Mouse (Mus musculus): ENCODE data around the gene Zfp609.
"Not testable (repeated sequence)": the region's sequence is repeated elsewhere in the genome, so short reads cannot be mapped to it uniquely, and the experiment has no call there.

Gene Zfp609

DNA sequence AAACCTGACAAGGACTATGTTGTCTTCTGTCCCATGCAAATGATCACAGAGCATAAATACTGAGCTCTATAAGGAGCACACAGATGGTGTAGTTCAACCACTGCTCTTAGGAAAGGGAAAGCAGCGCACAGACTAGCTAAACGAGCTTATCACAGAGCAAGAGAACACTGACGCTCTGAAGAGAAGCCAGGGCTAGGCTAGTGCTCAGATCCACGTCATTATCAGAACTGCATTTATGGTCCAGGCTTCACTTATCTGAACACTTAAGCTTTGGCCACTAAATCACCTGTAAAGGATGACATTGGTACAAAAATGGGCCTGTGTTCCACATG, 102.1 kb downstream of the Zfp609 start:
- DNase-seq (ENCODE audit: low read depth in 2 of 2, low spot score in 2 of 2) = no peak

DNA sequence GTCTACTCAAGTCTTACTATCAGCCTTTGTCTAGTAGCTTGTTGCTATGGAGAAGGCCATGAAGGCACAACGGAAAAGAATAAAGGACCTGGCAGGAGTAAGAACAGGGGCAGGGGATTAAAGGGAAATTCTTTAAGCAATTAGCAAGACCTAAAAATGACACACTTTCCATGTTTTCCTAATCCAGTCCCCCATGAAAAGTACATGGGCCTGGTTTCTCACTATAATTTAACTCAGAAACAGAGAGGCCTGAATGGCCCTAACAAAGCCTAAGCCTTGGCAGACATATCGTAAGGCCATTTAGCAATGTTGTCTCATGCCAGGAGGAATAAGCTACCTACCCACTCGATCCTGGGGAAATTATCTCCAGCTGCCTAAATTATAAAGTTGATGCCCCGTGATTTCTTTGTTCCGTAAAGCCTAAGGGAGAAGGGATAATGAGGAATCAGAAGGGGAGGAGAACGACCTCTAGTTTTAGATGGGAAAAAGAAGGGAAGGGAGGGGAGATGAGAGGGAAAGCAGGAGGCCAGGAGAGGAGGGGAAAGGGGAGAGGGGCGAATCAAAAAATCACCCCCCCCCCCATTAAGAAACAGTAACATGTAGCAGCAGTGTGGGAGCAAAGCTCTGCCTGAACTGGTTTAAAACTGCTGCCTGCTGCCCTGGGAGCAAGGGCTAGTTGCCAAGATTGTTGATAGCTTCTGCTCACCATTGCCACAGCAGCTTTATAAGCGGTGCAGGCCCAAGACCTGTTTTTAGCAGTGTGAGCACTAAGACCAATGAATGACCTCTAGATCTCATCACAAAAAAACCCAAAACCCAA, 102.7 kb downstream of the Zfp609 start:
- no peak for DNase-seq (ENCODE audit: low read depth in 2 of 2, low spot score in 2 of 2)

DNA sequence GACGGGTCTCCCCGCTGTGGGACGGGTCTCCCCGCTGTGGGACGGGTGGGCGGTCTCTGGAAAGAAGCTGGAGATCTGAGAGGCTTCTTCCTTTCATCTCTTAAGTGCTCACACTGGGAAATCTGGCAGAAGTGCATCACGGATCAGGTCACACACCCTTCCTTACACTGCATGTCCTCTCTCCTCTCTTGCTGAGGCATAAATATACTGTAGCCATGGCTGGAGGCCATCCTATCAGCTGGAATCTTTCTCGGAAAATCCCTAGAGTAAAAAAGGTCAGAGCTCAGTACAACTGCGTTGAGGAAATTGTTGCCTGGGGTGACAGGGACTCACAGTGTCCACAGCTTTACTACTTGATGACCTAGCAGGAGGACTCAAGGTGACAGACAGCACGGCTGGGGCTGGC, 106.2 kb downstream of the Zfp609 start:
- no peak for DNase-seq (ENCODE audit: low read depth in 2 of 2, low spot score in 2 of 2)

DNA sequence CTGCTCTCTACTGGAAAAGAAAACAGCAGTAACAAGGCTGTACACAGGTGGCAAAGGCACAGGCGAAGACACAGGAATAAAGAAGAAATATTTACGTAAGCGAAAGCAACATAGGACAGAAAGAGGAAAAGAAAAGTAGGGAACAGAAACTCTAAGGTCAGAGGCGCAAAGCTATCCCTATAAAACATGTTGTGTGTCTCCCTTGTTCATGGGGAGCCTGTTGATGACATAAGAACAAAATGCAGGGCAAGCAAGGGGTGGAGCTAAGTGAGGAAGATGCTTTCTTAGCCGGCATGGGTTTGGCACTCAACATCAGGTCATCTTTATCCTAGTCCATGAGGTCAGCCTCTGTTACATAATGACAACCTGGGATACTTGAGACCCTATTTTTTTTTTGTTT, 109.2 kb downstream of the Zfp609 start:
- DNase-seq (ENCODE audit: low read depth in 2 of 2, low spot score in 2 of 2) = no peak

DNA sequence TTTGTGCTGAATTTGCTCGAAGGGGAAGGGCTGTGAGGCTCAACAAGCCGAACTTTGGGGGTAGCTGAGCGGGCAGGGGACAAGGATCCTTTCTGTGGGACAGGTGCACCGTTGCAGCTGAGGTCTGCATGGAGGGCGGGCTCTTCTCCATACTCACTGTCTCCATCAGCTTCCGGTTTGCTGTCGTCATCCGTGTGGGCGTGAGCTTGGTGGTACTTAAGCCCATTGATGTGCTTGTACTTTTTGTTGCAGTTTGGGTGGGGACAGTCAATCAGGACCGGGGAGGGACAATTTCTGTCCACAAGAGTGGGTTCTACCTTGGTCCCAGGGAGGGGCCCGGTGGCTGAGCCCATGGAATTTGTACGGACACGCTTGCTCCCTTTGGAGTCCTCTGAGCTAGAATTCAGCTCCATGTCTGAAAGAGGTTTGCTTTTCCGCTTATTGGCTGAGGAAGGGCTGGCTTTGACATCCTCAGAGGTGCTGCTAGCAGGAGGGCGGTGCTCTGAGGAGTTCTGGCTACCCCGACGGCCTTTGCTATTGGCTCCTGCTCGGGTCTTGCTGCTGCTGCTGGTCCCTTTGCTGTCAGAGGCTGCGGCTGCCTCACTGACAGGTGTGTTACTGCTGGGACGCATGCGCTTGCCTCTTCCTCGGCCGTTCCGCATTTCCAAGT, 123.3 kb downstream of the Zfp609 start:
- no peak for DNase-seq (ENCODE audit: low read depth in 2 of 2, low spot score in 2 of 2)

DNA sequence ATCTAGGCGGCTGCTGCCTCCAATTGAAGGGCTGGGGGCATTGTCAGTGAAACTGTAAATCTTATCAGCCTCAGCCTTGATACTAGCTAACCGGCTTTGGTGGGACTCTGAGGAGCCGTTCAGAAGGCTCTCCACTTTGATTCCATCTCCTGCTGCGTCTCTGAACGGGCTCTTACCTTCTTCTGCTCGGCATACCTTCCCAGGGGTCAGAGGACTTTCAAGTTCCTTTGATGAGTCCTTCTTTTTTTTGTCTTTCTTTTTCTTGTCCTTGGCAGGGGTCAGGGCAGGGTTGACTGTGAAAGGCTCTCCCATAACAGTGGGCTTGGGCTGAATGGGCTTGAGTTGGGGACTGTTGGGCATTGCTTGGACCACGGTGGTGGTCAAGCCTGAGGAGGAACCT, 124.1 kb downstream of the Zfp609 start:
- no peak for DNase-seq (ENCODE audit: low read depth in 2 of 2, low spot score in 2 of 2)

DNA sequence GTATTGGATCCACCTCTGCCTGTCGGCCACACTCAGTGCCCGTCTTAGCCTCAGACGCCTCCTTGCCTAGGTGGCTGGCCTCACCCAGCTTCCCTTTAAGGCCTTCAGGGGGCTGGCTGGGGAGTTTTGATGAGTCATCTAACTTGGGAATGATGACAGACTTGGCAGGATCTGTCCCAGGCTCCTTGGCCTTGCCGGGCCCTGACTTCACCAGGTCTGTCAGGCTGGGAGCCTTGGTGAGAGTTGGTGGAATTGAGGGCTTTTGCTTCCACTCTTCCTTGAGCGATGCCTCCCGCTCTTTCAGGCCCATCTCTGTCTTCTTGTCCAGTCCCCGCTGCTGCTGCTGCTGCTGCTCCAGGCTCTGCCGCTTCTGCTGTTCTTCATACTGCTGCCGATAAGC, 125.1 kb downstream of the Zfp609 start:
- DNase-seq (ENCODE audit: low read depth in 2 of 2, low spot score in 2 of 2) = no peak

DNA sequence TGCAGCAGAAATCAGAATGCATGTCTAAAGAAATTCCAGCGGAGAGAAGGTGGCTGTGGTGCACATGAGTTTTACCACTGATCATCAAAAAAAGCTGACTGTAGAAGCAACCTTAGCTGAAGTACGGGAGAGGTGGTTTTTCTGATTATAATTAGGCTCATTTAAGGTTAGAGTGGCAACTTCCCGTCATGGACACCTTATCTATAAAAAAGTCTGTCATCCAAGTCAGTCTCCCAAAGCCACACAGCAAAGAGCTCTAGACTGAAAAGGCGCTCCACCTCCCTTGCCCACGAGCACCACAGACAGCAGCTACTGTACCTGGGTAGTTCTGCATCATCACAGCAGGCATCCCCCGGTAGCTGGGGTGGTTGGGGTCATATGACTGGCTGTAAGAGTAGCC, 126.9 kb downstream of the Zfp609 start:
- no peak for DNase-seq (ENCODE audit: low read depth in 2 of 2, low spot score in 2 of 2)

DNA sequence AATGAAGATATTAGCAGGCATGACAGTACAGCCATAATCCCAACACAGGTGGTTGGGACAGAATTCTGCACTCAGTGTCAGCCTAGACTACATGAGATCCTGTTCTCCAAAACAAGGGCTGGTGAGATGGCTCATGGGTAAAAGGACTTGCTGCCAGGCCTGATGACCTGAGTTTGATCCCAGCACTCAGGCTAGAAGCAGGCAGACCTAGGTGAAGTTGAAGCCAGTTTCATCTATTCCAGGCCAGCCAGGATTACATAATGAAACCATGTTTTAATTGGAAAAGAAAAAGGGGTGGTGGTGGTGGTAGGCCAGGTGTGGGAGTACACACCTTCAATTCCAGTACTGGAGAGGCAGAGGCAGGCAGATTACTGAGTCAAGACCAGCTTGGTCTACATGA, 129.4 kb downstream of the Zfp609 start:
- DNase-seq (ENCODE audit: low read depth in 2 of 2, low spot score in 2 of 2) = no peak

DNA sequence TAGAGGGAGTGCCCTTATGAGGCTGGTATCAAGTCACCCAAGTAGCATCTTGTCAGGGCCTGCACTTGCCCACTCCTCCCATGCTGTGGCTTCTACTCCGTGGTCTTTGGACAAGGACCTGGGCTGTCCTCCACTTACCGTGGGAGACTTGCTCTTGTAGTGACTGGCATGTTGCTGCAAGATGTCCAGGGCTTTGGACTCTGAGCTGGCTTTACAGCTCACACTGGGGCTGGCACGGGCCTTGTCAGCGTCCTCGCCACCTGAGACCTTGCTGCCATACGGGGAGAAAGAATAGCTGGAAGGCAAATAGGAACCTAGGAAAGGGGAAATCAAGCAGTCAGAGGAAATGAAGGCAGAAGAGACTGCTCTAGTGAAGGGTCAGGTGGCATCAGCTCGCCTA, 130.0 kb downstream of the Zfp609 start:
- DNase-seq (ENCODE audit: low read depth in 2 of 2, low spot score in 2 of 2) = no peak

DNA sequence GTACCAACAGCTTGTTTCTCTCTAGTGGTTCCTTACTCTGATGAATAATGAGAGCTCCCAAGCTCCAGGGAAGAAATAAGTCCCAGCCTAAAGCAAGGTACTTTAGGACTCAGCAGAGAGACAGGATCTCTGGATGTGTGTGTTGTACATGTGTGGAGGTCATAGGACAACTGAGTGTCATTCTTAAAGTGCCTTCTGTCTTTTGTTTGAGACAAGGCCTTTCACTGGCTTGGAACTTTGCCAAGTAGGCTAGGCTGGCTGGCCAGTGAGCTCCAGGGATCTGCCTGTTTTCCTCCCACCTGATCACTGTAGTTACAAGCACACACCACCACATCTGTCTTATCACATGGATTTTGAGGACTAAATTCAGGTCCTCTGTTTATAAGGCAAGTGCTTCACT, 131.0 kb downstream of the Zfp609 start:
- no peak for DNase-seq (ENCODE audit: low read depth in 2 of 2, low spot score in 2 of 2)

DNA sequence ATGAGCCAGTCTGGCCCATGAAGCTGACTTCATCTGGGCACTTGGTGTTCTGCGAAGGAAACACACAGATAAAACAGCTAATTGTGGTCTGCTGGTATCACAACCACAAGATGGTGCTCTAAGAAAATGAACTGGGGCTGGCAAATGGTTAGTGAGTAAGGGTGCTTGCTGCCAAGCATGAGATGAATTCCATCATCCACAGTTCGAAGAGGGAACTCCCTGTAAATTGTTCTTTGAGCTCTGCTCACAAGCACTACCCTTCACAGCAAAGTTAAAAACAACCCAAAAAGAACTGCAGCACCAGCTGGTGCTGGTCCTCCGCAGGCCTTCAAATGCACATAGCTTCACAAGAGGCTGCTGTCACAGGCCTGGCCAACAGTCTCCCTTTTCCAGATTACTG, 131.7 kb downstream of the Zfp609 start:
- no peak for DNase-seq (ENCODE audit: low read depth in 2 of 2, low spot score in 2 of 2)

DNA sequence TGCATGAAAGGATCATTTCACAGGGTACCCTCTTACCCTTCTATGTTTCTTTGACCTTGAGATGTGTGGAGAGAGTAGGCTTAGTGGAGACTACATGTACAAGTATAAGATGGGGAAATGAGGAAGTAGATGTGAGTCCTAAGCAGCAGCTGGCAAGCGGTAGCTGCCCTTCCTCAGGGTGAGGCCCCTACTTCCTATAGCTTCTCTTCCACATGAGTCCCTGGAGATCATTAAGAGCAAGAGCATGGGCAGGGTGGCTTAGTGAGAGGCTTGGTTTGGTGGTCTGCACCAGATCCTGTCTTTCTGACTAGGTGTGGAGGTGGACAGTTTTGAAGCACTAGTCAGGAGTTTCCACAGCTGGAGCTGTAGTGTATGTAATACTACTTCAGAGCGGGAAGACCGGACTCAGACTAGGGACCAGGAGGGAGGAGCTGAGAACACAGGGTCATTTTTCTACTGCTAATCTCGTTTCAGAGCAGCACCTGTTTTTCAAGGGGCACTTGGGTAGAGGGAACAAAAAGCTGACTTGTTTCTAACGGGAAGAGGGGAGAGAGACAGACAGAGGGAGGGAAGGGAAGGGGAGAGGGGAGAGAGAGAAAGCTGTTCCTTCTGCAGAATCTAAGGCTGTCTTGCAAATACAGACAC, 134.3 kb downstream of the Zfp609 start:
- no peak for DNase-seq (ENCODE audit: low read depth in 2 of 2, low spot score in 2 of 2)

DNA sequence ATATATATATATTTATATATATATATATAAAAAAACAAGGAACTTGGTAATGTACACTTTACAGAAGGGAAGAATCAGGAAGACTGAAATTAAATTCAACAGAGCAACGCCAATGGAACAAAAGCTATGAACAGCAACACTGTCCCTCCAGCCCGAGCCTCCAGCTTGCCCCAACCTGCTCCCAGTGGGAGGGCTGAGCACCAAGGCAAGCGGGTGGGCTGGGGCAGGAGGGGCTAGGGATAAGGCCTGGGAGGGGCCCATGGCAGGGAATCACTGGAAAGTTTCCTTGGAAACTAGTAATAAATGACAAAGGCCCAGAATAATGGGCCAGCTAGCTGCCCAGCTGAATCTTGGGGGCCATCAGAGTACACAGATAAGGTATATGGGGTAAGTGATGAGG, 134.9 kb downstream of the Zfp609 start:
- no peak for DNase-seq (ENCODE audit: low read depth in 2 of 2, low spot score in 2 of 2)

DNA sequence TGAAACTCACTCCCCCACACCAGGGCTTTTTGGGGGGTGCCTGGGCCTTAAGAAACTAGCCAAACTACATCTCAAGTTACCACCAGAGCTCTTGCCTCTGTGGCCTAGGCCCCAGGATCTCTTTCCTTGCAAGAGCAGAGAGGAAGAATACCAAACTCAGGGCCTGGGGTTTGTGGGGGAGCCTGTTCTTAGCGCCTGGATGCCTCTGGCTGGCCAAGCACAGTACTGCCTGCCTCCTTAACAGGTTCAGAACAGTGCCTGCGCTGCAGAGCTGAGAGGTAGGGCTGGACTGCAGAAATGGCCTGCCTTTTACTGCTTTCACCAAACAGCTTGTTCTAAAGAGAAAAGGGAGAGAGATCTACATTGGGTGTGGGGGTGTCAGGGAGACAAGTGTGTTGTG, 137.5 kb downstream of the Zfp609 start:
- not testable (repeated sequence) for DNase-seq (ENCODE audit: low read depth in 2 of 2, low spot score in 2 of 2)

DNA sequence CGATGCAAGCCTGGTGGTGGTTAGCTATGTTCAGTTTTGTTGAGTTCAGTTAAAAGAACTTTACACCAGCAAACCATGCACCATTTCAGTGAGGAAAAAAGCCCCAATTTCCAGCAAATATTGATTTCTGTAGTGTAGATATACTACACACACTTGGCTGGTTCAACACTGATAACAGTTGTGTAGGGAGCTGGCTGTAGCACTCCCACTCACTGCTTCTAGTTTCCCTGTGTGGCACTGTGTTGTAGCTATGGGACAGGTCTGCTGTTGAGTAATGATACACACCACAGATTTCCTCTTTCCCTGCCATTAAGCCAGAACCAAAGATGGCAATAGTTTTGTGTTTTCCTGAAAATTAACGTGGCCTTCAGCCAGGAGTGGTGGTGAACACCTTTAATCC, 142.7 kb downstream of the Zfp609 start:
- no peak for DNase-seq (ENCODE audit: low read depth in 2 of 2, low spot score in 2 of 2)

DNA sequence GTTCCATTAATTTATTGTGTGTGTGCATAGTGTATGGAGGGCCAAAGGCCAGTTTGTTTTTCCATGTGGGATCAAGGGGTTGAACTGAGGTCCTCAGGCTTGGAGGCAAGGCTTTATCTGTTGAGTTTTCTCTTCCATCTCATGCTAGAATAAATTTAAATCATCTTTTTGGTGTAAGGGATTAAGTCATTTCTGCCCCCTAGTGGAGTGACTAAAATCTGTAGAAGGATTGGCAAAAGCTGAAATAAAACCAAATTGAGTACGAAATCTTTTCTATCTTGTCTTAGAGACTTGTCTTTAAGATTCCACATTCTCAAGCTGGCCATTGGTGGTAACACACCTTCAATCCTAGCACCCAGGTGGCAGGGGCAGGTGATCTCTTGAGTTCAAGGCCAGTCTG, 144.4 kb downstream of the Zfp609 start:
- DNase-seq (ENCODE audit: low read depth in 2 of 2, low spot score in 2 of 2) = peak in 1 of 2 experiments; percentile 25

DNA sequence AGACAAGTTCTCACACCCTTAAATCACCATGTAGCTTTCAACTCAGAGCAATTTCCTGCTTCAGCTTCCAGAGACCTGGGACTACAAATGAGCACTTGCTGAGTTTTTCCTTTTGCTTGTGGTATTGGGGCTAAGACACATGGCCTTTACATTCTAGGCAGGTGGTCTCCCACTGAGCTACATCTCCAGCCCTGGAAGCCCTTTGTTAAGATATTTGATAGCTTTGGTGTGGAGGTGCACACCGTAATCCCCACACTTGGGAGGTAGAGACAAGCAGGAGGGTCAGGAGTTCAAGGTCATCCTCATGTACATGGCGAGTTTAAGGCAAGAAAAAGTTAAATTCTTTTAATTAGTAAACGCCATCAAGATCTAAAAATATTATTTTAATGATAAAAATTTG, 145.2 kb downstream of the Zfp609 start:
- DNase-seq (ENCODE audit: low read depth in 2 of 2, low spot score in 2 of 2) = no peak

DNA sequence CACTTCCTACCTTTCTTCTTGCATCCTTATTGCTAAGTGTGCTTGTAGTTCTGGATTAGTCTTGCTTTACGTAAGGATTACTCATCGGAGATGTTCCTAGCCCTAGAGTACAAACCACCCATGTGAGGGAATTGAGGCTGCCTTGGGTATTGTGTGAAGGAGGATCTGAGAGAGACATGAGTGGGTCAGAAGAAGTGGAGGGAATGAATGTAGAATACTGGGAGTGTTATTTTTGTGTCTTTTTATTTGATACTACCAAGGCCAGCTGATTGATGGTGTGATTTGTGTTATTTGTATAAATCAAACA, 145.8 kb downstream of the Zfp609 start:
- no peak for DNase-seq (ENCODE audit: low read depth in 2 of 2, low spot score in 2 of 2)

DNA sequence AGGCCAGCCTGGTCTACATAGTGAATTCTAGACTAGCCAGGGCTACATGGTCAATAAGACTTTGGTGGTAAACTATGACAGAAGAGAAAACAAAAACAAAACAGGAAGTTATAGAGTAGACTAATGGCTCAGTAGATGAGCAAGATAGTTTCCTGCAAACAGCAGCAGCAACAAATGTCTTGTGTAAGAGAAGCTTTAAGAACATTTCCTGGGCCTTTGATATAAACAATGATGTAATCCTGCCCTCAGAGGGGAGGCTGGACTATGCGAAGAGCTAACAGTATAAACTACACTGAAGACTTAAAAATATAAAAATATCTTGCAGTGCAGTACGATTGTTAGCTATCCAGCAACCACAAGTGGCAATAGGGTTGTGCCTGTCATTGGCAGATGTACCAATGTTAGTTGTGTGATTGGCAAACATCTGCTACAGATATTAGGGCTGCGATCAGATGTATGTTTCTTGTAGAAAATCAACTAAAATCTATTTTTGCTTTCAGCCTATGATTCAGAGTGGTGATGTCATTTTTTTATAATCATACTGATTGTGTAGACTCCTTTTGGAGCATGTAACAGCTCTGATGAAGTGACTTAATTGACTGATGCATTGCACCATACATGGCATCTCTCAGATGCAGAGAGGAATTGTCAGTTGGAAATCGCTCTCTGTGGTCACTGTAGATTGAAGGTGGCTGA, 146.3 kb downstream of the Zfp609 start:
- DNase-seq (ENCODE audit: low read depth in 2 of 2, low spot score in 2 of 2) = no peak

DNA sequence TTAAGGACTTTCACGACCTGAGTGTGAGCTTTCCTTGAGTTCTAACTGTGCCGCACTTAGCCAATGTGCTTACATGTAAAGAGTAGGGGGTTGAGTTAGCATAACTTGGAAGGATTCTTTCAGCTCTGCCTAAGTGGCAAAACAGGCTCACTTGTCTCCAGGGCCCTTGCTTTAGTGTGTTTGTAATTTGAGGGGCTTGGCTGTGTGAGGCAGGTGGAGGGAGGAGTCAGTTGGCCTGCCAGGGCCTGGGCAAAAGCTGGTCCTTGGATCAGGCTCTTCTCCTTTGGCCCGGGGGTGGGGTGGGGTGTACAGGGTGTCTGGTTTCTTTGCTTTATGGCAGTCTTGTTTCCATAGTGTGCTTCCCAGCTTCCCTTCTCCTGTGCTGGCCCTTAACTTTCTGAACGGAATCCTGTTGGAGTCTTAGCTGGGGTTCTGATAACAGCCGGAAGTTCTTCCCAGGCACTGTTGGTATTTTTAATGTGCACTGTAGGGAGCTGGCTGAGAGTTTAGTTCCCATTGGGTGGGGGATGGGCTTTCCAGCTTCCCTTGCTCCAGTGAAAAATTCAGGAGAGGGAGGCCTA, 148.1 kb downstream of the Zfp609 start:
- no peak for DNase-seq (ENCODE audit: low read depth in 2 of 2, low spot score in 2 of 2)

DNA sequence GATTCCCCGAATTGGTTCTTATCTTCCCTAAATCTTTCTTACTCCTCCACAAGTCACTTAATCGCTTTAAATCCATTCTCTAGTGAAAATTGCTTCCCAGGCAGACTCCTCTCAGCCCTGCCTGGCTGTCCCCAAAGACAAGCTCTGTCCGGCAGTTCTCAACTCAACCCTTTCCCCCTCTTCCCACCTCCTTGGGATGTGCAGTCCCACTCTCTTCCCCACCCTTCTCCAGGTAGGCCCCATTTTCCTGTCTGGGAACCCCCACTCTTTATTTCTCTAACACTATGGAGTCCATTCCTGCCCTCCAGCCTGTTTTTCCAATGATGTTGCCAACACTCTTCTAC, 150.3 kb downstream of the Zfp609 start:
- no peak for DNase-seq (ENCODE audit: low read depth in 2 of 2, low spot score in 2 of 2)
